Mouse (Mus musculus) G1E (cell line): ENCODE results near the gene Dus3l. TPM values are rescaled to one million over a fixed set of nuclear protein-coding genes. Genes with fewer than 3 reads are reported as not detected.

Experiments used
- ATAC-seq: 2 replicates; pipeline ENCODE4 v1.8.0; 2016; ENCODE audit warnings: mild to moderate bottlenecking; ENCODE audit not compliant: insufficient number of reproducible peaks, poor library complexity, low FRiP score, severe bottlenecking; ENCODE audit errors: extremely low read depth
- DNase-seq: peaks from one replicate; pipeline ENCODE4 v3.0.0; 2012; ENCODE audit warnings: low spot score
- H3K27me3 ChIP-seq: 2 replicates; pipeline ENCODE4 v1.6.1; 2012; ENCODE audit warnings: mild to moderate bottlenecking, low read length, inconsistent platforms; ENCODE audit not compliant: insufficient read depth
- H3K36me3 ChIP-seq: replicated peaks from 2 replicates; pipeline ENCODE3; 2012; ENCODE audit warnings: mild to moderate bottlenecking, inconsistent platforms
- H3K4me1 ChIP-seq: 2 replicates; pipeline ENCODE4 v1.6.1; 2012; ENCODE audit warnings: low read depth, low read length, inconsistent platforms, mixed read lengths; ENCODE audit not compliant: insufficient read depth
- H3K4me3 ChIP-seq: 2 replicates; pipeline ENCODE4 v1.5.1; 2012; ENCODE audit warnings: low read depth, mild to moderate bottlenecking, inconsistent platforms, low read length, moderate library complexity, mixed read lengths
- H3K9me3 ChIP-seq: replicated peaks from 2 replicates; pipeline ENCODE4 v1.6.1; 2012; ENCODE audit warnings: inconsistent platforms
- CTCF ChIP-seq: IDR thresholded peaks from 2 replicates; pipeline ENCODE4 v1.5.1; 2012; ENCODE audit warnings: low read depth, low read length, inconsistent platforms, mixed read lengths
- GATA1 ChIP-seq: IDR thresholded peaks from 2 replicates; pipeline ENCODE4 v1.6.1; 2012; ENCODE audit warnings: borderline replicate concordance, low read length, inconsistent platforms, mixed read lengths
- GATA2 ChIP-seq: IDR thresholded peaks from 2 replicates; pipeline ENCODE4 v1.6.1; 2012; ENCODE audit warnings: low read depth, low read length, inconsistent platforms, borderline replicate concordance
- POLR2AphosphoS5 ChIP-seq: IDR thresholded peaks from 2 replicates; pipeline ENCODE4 v1.6.1; 2012; ENCODE audit warnings: low read depth, low read length, inconsistent platforms; ENCODE audit not compliant: insufficient replicate concordance
- TAL1 ChIP-seq: conservative IDR thresholded peaks from 2 replicates; pipeline ENCODE4 v1.6.1; 2012; ENCODE audit warnings: low read depth, low read length, inconsistent platforms, mixed read lengths
- polyA plus RNA-seq: library from polyadenylated mRNA; stranded (reverse); fragments of >175 nt; gene quantifications from 2 replicates; pipeline ENCODE4 v1.2.3, GENCODE M21; 2012
- total RNA-seq, 2 experiments: library from RNA; stranded (forward) in 1 of 2; stranded (reverse) in 1 of 2; fragments of 200-1000 nt in 1 of 2; fragments of >200 nt in 1 of 2; fragmentation: Nextera tagmentation in 1 of 2; gene quantifications; 2 replicates each; pipeline ENCODE4 v1.2.3; 2014 to 2017

Dus3l gene
- total and polyA plus RNA-seq, 3 experiments, result 8.7 to 52.5 (median 12.4) TPM

- peaks cover 64% of the 10 kb centered on the region for H3K4me1 ChIP-seq
- DNase-seq (no peak), ATAC-seq (no peak)
- peaks cover 49% of the 10 kb centered on the region for H3K36me3 ChIP-seq
- no peak for TF ChIP-seq GATA2
- TF ChIP-seq CTCF, result no peak
- TF ChIP-seq POLR2AphosphoS5, result no peak
- no peak for TF ChIP-seq TAL1
- no peak for TF ChIP-seq GATA1
- H3K9me3 ChIP-seq, result no peaks in the 10 kb centered on the region
- H3K27me3 ChIP-seq, result peaks cover 4% of the 10 kb centered on the region
- peak overlapping the region; percentile 94 for H3K4me3 ChIP-seq
These were observed 874 bp downstream of the Dus3l start for GRCm38 (mm10) chr17:56765431-56765830.

- H3K36me3 ChIP-seq, result peaks cover 62% of the 10 kb centered on the region
- TF ChIP-seq TAL1, result no peak
- TF ChIP-seq POLR2AphosphoS5, result no peak
- no peak for TF ChIP-seq CTCF
- TF ChIP-seq GATA1, result no peak
- TF ChIP-seq GATA2, result no peak
These were observed 2.3 kb downstream of the Dus3l start for GRCm38 (mm10) chr17:56766631-56767405.

GRCm38 (mm10) chr17:56767531-56768135 is 3.1 kb downstream of the Dus3l start:
- TF ChIP-seq CTCF, result no peak
- TF ChIP-seq GATA2, result no peak
- no peak for TF ChIP-seq POLR2AphosphoS5
- no peak for TF ChIP-seq GATA1
- no peak for TF ChIP-seq TAL1

More at GRCm38 (mm10) chr17:56766631-56767405, 2.3 kb downstream of the Dus3l start:
- DNase-seq (no peak), ATAC-seq (no peak)
- Histone ChIP-seq H3K4me3 (0 out of 2 replicates have a peak overlapping the region, but pooled peaks have one; percentile 8), H3K9me3 (no peaks in the 10 kb centered on the region), H3K27me3 (no peaks in the 10 kb centered on the region), H3K4me1 (peaks cover 50% of the 10 kb centered on the region)

GRCm38 (mm10) chr17:56768941-56769340 is 4.4 kb downstream of the Dus3l start:
- Histone ChIP-seq H3K9me3 (no peaks in the 10 kb centered on the region), H3K4me1 (peaks cover 47% of the 10 kb centered on the region), H3K36me3 (peaks cover 74% of the 10 kb centered on the region), H3K4me3 (no peak overlapping the region), H3K27me3 (no peaks in the 10 kb centered on the region)
- TF ChIP-seq GATA2, result no peak
- no peak for TF ChIP-seq CTCF
- no peak for TF ChIP-seq TAL1
- no peak for TF ChIP-seq GATA1
- no peak for TF ChIP-seq POLR2AphosphoS5
- DNase-seq, result no peak
- no peak for ATAC-seq

More at GRCm38 (mm10) chr17:56767531-56768135, 3.1 kb downstream of the Dus3l start:
- Histone ChIP-seq H3K27me3 (no peaks in the 10 kb centered on the region), H3K4me1 (peaks cover 47% of the 10 kb centered on the region), H3K36me3 (peaks cover 69% of the 10 kb centered on the region), H3K4me3 (0 out of 2 replicates have a peak overlapping the region, but pooled peaks have one; percentile 2), H3K9me3 (no peaks in the 10 kb centered on the region)
- DNase-seq, result no peak
- ATAC-seq, result no peak

GRCm38 (mm10) chr17:56769950-56770349 is 5.4 kb downstream of the Dus3l start, which contains the start of gene Prr22:
TSS of gene Prr22 (plus strand) at chr17:56770250.
- Histone ChIP-seq H3K4me3 (no peak within 1 kb of the TSS), H3K27me3 (no peaks in the 10 kb centered on the region), H3K9me3 (no peaks in the 10 kb centered on the region), H3K4me1 (peaks cover 42% of the 10 kb centered on the region), H3K36me3 (peaks cover 74% of the 10 kb centered on the region)
- ATAC-seq (no peak), DNase-seq (no peak)
- no peak for TF ChIP-seq GATA2
- TF ChIP-seq CTCF, result no peak
- TF ChIP-seq GATA1, result no peak
- TF ChIP-seq TAL1, result no peak
- no peak for TF ChIP-seq POLR2AphosphoS5

- ATAC-seq, result no peak
These were observed 13.0 kb downstream of the Dus3l start for GRCm38 (mm10) chr17:56777568-56777967.

More at GRCm38 (mm10) chr17:56777568-56777967, 13.0 kb downstream of the Dus3l start:
- Histone ChIP-seq H3K4me1 (peaks cover 14% of the 10 kb centered on the region), H3K36me3 (peaks cover 72% of the 10 kb centered on the region), H3K9me3 (peaks cover 9% of the 10 kb centered on the region), H3K4me3 (no peak overlapping the region), H3K27me3 (no peaks in the 10 kb centered on the region)
- DNase-seq, result no peak
- TF ChIP-seq CTCF, result peak; percentile 34; the same call in 1 of the 2 replicates
- TF ChIP-seq GATA2, result no peak
